28 mouse cellular contexts compared by ENCODE assay signal in the genomic region with DNA sequence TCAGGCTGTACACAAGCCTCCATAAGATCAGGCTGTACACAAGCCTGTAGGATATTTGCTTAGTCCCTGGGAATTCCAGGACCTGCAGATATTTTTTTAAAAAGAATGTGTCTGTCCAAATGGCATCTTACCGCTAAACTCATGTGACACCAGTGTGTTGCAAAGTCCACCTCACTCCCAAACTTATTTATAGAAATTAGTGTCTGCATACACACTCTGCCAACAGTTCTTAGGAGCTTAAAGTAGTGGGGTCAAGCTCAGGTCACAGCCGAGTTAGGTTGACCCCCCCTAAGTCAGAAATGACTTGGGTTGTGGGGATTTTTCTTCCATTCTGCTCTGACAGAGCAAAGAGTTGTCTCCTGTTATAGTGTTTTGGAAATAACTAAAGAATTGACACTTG.
DNase-seq lines count a peak whose midpoint lies in the region; ATAC-seq and TF ChIP-seq lines count a peak whose summit lies in the region.
"Had no signal": no experiment of that assay in that cellular context is flagged by ENCODE, and none has a peak within 500 bp of the region (broad histone marks: within the 10 kb centered on the region; RNA-seq: fewer than 3 reads in every experiment).

No protein-coding gene starts in this region.

- intact Hi-C loops in gastrocnemius, adult 2 months (cut with DNase I), result no loop called here
- intact Hi-C loops in heart, postnatal 10 days (cut with DNase I), result no loop called here

- no peak overlapping the region for H3K4me3 ChIP-seq in gastrocnemius, adult 2 months
- H3K4me3 ChIP-seq in heart, embryonic 13.5 days, result no peak overlapping the region
- H3K4me3 ChIP-seq in heart, embryonic 12.5 days, result no peak overlapping the region
- no peak overlapping the region for H3K4me3 ChIP-seq in heart, embryonic 16.5 days (ENCODE audit: low read length)
- H3K4me3 ChIP-seq: embryonic facial prominence, embryonic 12.5 days; embryonic facial prominence, embryonic 15.5 days; hindbrain, embryonic 10.5 days; hindbrain, embryonic 13.5 days; intestine, embryonic 15.5 days had no signal

- ATAC-seq in heart, embryonic 13.5 days (ENCODE audit: extremely low read depth, insufficient number of reproducible peaks, low FRiP score, low TSS enrichment), result no peak
- ATAC-seq in heart, embryonic 12.5 days (ENCODE audit: insufficient number of reproducible peaks, low FRiP score), result no peak
- ATAC-seq in heart, embryonic 16.5 days (replicated peaks; ENCODE audit: extremely low read depth, insufficient read depth, low FRiP score), result no peak; the same call in 1 of the 2 replicates
- ATAC-seq: forebrain, embryonic 14.5 days; forebrain, postnatal 0 days; hindbrain, embryonic 16.5 days; intestine, embryonic 15.5 days had no signal

- no peak overlapping the region for H3K9ac ChIP-seq in heart, embryonic 13.5 days
- no peak overlapping the region for H3K9ac ChIP-seq in heart, embryonic 12.5 days
- H3K9ac ChIP-seq in heart, embryonic 16.5 days (ENCODE audit: low read length), result no peak overlapping the region
- H3K9ac ChIP-seq: embryonic facial prominence, embryonic 12.5 days; embryonic facial prominence, embryonic 15.5 days; forebrain, postnatal 0 days; hindbrain, embryonic 13.5 days; intestine, embryonic 15.5 days had no signal

- DNase-seq in gastrocnemius, adult 2 months, result no peak
- DNase-seq in gastrocnemius, postnatal 10 days, result no peak
- no peak for DNase-seq in heart, postnatal 10 days
- no peak for DNase-seq in adrenal gland, adult (ENCODE audit: inconsistent age in 2 of 2, low spot score in 1 of 2)
- DNase-seq: adrenal gland, adult 2 months; adrenal gland, postnatal 14 days; cerebellum, adult 11 months; cerebellum, adult 2 months; cerebellum, adult 9-11 months; cerebellum, postnatal 25 days; forebrain, postnatal 0 days; gastrocnemius, postnatal 36 days; kidney, adult 11 months; kidney, adult 8-10 months had no signal

- peaks cover 25% of the 10 kb centered on the region for H3K4me1 ChIP-seq in heart, embryonic 13.5 days
- H3K4me1 ChIP-seq in heart, embryonic 12.5 days (replicated peaks), result peaks cover 14% of the 10 kb centered on the region
- peaks cover 12% of the 10 kb centered on the region for H3K4me1 ChIP-seq in heart, embryonic 16.5 days (ENCODE audit: control insufficient read depth, insufficient read depth, low read length)
- H3K4me1 ChIP-seq: embryonic facial prominence, embryonic 12.5 days; embryonic facial prominence, embryonic 15.5 days; hindbrain, embryonic 10.5 days; hindbrain, embryonic 13.5 days; intestine, embryonic 15.5 days had no signal

- H3K9me3 ChIP-seq in heart, embryonic 13.5 days, result no peaks in the 10 kb centered on the region; the same call in 1 of the 2 replicates
- 0 out of 2 replicates have a peak, but pooled peaks cover 2% of the 10 kb centered on the region for H3K9me3 ChIP-seq in heart, embryonic 12.5 days (replicated peaks)
- no peaks in the 10 kb centered on the region for H3K9me3 ChIP-seq in heart, embryonic 16.5 days (replicated peaks; ENCODE audit: control insufficient read depth, low read length)
- H3K9me3 ChIP-seq: embryonic facial prominence, embryonic 12.5 days; embryonic facial prominence, embryonic 15.5 days; G1E; hindbrain, embryonic 10.5 days; hindbrain, embryonic 13.5 days; intestine, embryonic 15.5 days had no signal

- no peaks in the 10 kb centered on the region for H3K27me3 ChIP-seq in heart, embryonic 13.5 days (replicated peaks)
- no peaks in the 10 kb centered on the region for H3K27me3 ChIP-seq in heart, embryonic 12.5 days (replicated peaks)
- no peaks in the 10 kb centered on the region for H3K27me3 ChIP-seq in heart, embryonic 16.5 days (ENCODE audit: control insufficient read depth, insufficient read depth, low read length)
- H3K27me3 ChIP-seq: CH12.LX; embryonic facial prominence, embryonic 12.5 days; embryonic facial prominence, embryonic 15.5 days; hindbrain, embryonic 13.5 days; intestine, embryonic 15.5 days; Patski had no signal

- 40% methylated on average over 2 of the region's 2 CpGs for WGBS in heart, embryonic 13.5 days
- WGBS in heart, embryonic 12.5 days, result 58% methylated on average over 2 of the region's 2 CpGs
- 38% methylated on average over 2 of the region's 2 CpGs for WGBS in heart, embryonic 16.5 days

- no peak for TF ChIP-seq CTCF in gastrocnemius, adult 2 months (IDR thresholded peaks at IDR 0.05)

- no peaks in the 10 kb centered on the region for H3K36me3 ChIP-seq in heart, embryonic 13.5 days
- no peaks in the 10 kb centered on the region for H3K36me3 ChIP-seq in heart, embryonic 12.5 days
- H3K36me3 ChIP-seq in heart, embryonic 16.5 days (ENCODE audit: control insufficient read depth, insufficient read depth), result no peaks in the 10 kb centered on the region
- H3K36me3 ChIP-seq: embryonic facial prominence, embryonic 12.5 days; embryonic facial prominence, embryonic 15.5 days; G1E; hindbrain, embryonic 10.5 days; hindbrain, embryonic 13.5 days; intestine, embryonic 15.5 days had no signal

- no peak overlapping the region for H3K4me2 ChIP-seq in heart, embryonic 13.5 days
- H3K4me2 ChIP-seq in heart, embryonic 12.5 days, result no peak overlapping the region
- no peak overlapping the region for H3K4me2 ChIP-seq in heart, embryonic 16.5 days (ENCODE audit: low read depth, low read length)
- H3K4me2 ChIP-seq: embryonic facial prominence, embryonic 12.5 days; embryonic facial prominence, embryonic 15.5 days; heart, embryonic 11.5 days; hindbrain, embryonic 13.5 days; intestine, embryonic 15.5 days had no signal

- peak overlapping the region; percentile 87 for H3K27ac ChIP-seq in gastrocnemius, adult 2 months
- peak overlapping the region; percentile 51 for H3K27ac ChIP-seq in heart, embryonic 13.5 days (replicated peaks)
- H3K27ac ChIP-seq in heart, embryonic 12.5 days (ENCODE audit: poor library complexity, severe bottlenecking), result no peak overlapping the region
- H3K27ac ChIP-seq in heart, embryonic 16.5 days (ENCODE audit: low read length), result peak overlapping the region; percentile 30
- H3K27ac ChIP-seq: embryonic facial prominence, embryonic 12.5 days; embryonic facial prominence, embryonic 15.5 days; hindbrain, embryonic 10.5 days; hindbrain, embryonic 13.5 days; intestine, embryonic 15.5 days had no signal
